Mouse (Mus musculus): ENCODE results near the gene Mrps18c.

- TF ChIP-seq CTCF (IDR thresholded peaks at IDR 0.05; ENCODE audit: low read depth) (no peak), EP300 (IDR thresholded peaks at IDR 0.05; ENCODE audit: low read depth) (no peak)
Observed at GRCm38 (mm10) chr5:100845848-100846598, 47.6 kb downstream of the Mrps18c start.
